Mouse (Mus musculus) bone marrow, adult 2 months (tissue): Measurements from ENCODE around the gene Tekt3.

Experiments used
- CTCF ChIP-seq: fragments of 200-500 bp; IDR thresholded peaks from 2 replicates; pipeline ENCODE4 v1.5.1; 2011; ENCODE audit warnings: low read length, control low read depth; ENCODE audit not compliant: control insufficient read depth, insufficient read depth
- POLR2A ChIP-seq: fragments of 200-500 bp; IDR thresholded peaks from 2 replicates; pipeline ENCODE4 v1.6.1; 2011; ENCODE audit warnings: low read depth, mild to moderate bottlenecking, control low read depth, low read length, borderline replicate concordance; ENCODE audit not compliant: control insufficient read depth

DNA sequence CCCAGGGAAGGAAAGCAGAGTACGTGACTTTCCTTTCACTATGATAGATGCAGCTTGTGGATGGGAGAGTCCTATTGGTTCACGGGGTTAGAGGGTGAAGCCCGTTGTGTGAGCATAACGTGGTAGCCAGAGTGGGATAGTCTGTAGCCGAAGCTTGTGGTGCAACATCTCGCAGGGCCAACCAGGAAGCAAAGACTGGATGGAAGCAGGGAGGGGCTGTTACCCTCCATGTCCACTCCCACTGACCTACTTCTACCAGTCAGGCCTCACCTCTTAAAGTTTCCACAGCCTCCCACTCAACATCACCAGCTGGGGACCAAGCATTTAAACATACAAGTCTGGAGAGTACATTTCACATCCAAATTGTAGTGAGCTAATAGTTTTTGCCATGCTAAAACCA lies 31.7 kb upstream of the Tekt3 start:
- TF ChIP-seq CTCF, result no peak
- no peak for TF ChIP-seq POLR2A
